Mouse (Mus musculus) lung, adult 2 months (tissue): Measurements from ENCODE around the gene Eml6.

Source experiments
- CTCF ChIP-seq: fragments of 200-500 bp; IDR thresholded peaks from 2 replicates; pipeline ENCODE4 v1.5.1; 2011; ENCODE audit warnings: mild to moderate bottlenecking, low read length, control low read depth; ENCODE audit not compliant: insufficient read depth
- POLR2A ChIP-seq: fragments of 200-500 bp; IDR thresholded peaks from 2 replicates; pipeline ENCODE4 v1.6.1; 2011; ENCODE audit warnings: low read depth, mild to moderate bottlenecking, control low read depth, low read length, borderline replicate concordance; ENCODE audit errors: extremely low read depth

DNA sequence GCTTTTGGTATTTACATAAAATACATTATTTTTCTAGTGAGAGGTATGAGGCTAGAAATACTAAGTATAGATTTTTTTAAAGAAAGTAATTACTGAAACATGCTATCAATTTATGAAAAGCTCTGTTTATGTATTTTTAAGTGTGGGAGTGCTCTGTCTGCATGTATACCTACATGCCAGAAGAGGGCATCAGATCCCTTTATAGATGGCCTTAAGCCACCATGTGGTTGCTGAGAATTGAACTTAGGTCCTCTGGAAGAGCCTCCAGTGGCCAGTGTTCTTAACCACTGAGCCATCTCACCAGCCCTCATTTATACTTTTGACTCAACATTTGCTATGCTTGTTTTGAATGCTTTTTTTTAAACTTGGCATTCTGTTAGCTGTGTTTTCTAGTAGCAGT lies 316.3 kb downstream of the Eml6 start:
- TF ChIP-seq POLR2A (no peak), CTCF (no peak)
